Mouse (Mus musculus) forebrain, embryonic 15.5 days (tissue): ENCODE data around the gene Tnks1bp1. TPM values are rescaled to one million over a fixed set of nuclear protein-coding genes. Genes with fewer than 3 reads are reported as not detected.

ENCODE experiments used
- ATAC-seq: fragments of 200-750 bp; cut with Nextera tagmentation; replicated peaks from 2 replicates; pipeline ENCODE4 v1.8.0; 2017; ENCODE audit warnings: mild to moderate bottlenecking, moderate TSS enrichment, moderate library complexity
- H3K27ac ChIP-seq: fragments of 300-500 bp; sonication (generic); replicated peaks from 2 replicates; pipeline ENCODE4 v1.5.1; 2015; ENCODE audit warnings: mild to moderate bottlenecking, inconsistent platforms
- H3K27me3 ChIP-seq: fragments of 300-500 bp; sonication (generic); 2 replicates; pipeline ENCODE4 v1.6.1; 2015; ENCODE audit warnings: inconsistent platforms
- H3K36me3 ChIP-seq: fragments of 300-500 bp; sonication (generic); 2 replicates; pipeline ENCODE4 v1.6.1; 2015; ENCODE audit warnings: mild to moderate bottlenecking, inconsistent platforms
- H3K4me1 ChIP-seq: fragments of 300-500 bp; sonication (generic); 2 replicates; pipeline ENCODE4 v1.6.1; 2015; ENCODE audit warnings: inconsistent platforms
- H3K4me2 ChIP-seq: fragments of 300-500 bp; sonication (generic); replicated peaks from 2 replicates; pipeline ENCODE4 v1.6.1; 2015; ENCODE audit warnings: mild to moderate bottlenecking, inconsistent platforms
- H3K4me3 ChIP-seq: fragments of 300-500 bp; sonication (generic); 2 replicates; pipeline ENCODE4 v1.5.1; 2015; ENCODE audit warnings: mild to moderate bottlenecking, inconsistent platforms
- H3K9ac ChIP-seq: fragments of 300-500 bp; sonication (generic); replicated peaks from 2 replicates; pipeline ENCODE4 v1.6.1; 2015; ENCODE audit warnings: mild to moderate bottlenecking, inconsistent platforms
- H3K9me3 ChIP-seq: fragments of 300-500 bp; sonication (generic); 2 replicates; pipeline ENCODE4 v1.6.1; 2016; ENCODE audit warnings: inconsistent platforms
- WGBS: fragments of 180-500 bp; shearing (Covaris S2); methylation state at CpG from one replicate; pipeline ENCODE4 v1.1.7; 2015; ENCODE audit warnings: mixed read lengths; 5-methylcytosine and 5-hydroxymethylcytosine counted together
- polyA plus RNA-seq: library from polyadenylated mRNA; unstranded; fragments of >200 nt; fragmentation: Nextera tagmentation; extraction: Ambion mirVana; gene quantifications from 2 replicates; pipeline ENCODE4 v1.2.1, GENCODE M21; 2015

Tnks1bp1 gene
- polyA plus RNA-seq, 1 experiment from 2014 or later, result 29.2 TPM

DNA sequence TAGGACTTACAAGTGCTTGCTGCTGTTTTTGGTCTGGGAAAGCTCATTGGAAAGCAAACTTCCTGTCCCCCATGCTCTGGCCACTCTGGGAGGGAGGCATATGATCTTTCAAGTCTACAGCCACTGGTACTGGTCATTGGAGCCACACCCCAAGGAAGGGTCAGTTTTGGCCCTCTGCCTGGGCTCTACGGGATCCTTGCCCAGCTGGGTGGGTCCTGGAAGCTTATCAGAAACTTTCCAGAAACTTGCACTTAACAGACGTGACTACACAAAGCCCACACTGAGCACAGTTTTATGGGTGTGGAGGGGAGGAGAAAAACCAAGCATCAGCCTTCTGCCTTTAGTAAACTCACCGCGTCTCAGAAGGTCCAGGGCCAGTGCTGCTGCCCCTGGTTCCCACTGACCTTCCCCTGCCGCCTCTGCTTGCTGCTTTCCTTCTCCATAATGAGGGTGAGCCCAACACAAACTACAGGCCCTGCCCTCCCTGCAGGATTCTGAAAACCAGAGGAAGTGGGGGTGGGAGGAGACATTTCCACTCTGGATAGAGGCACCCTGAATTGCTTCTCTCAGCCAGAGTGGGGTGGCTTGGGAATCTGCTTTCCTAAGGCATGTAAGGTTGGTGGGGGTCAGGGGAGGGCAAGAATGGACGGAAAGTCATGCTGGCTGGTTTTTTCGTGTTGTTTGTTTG lies 51.1 kb downstream of the Tnks1bp1 start:
- ATAC-seq, result no peak
- Histone ChIP-seq H3K4me2 (no peak overlapping the region), H3K27ac (no peak overlapping the region), H3K27me3 (no peaks in the 10 kb centered on the region), H3K9ac (no peak overlapping the region), H3K9me3 (no peaks in the 10 kb centered on the region), H3K4me3 (no peak overlapping the region), H3K4me1 (no peaks in the 10 kb centered on the region), H3K36me3 (no peaks in the 10 kb centered on the region)
- 86% methylated on average over 7 of the region's 7 CpGs for WGBS

- Histone ChIP-seq H3K4me1 (no peaks in the 10 kb centered on the region), H3K4me3 (no peak overlapping the region), H3K27ac (no peak overlapping the region; the same call in 1 of the 2 replicates), H3K27me3 (no peaks in the 10 kb centered on the region), H3K36me3 (no peaks in the 10 kb centered on the region), H3K9me3 (no peaks in the 10 kb centered on the region), H3K4me2 (no peak overlapping the region), H3K9ac (no peak overlapping the region)
- 77% methylated on average over 8 of the region's 8 CpGs for WGBS
- ATAC-seq, result no peak
These were observed 55.4 kb downstream of the Tnks1bp1 start for GRCm38 (mm10) chr2:85103201-85103600.

DNA sequence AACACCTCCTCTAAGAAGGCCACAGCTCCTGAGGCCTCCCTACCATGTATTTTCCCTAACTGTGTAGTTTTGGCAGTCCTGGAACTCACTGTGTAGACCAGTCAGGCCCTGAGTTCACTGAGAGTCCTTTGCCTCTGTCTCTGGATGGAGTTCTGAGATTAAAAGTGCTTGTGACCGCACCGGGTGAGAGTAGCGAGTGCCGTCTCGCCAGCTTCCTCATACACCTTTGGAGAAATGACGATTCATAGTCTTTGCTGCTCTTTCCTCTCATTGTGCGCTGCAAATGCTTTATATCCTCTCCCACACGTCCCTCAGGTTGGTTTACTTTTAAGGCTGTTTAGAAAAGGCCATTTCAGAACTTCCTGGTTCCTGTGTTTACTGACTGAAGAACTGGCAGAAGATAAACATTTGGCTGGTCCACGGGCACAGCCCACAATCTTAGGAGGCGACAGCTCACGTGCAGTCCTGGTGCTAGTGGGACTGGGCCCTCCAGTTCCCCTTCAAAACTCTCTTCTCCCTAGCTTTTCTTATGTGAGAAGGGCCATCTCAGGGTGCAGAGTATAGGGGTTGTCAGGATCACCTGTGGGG lies 57.7 kb downstream of the Tnks1bp1 start:
- H3K36me3 ChIP-seq, result no peaks in the 10 kb centered on the region
- no peaks in the 10 kb centered on the region for H3K9me3 ChIP-seq
- no peak overlapping the region for H3K4me2 ChIP-seq
- 88% methylated on average over 11 of the region's 11 CpGs for WGBS
- no peak overlapping the region for H3K4me3 ChIP-seq
- no peaks in the 10 kb centered on the region for H3K4me1 ChIP-seq
- no peak overlapping the region for H3K27ac ChIP-seq
- H3K9ac ChIP-seq, result no peak overlapping the region
- ATAC-seq, result no peak
- H3K27me3 ChIP-seq, result no peaks in the 10 kb centered on the region

DNA sequence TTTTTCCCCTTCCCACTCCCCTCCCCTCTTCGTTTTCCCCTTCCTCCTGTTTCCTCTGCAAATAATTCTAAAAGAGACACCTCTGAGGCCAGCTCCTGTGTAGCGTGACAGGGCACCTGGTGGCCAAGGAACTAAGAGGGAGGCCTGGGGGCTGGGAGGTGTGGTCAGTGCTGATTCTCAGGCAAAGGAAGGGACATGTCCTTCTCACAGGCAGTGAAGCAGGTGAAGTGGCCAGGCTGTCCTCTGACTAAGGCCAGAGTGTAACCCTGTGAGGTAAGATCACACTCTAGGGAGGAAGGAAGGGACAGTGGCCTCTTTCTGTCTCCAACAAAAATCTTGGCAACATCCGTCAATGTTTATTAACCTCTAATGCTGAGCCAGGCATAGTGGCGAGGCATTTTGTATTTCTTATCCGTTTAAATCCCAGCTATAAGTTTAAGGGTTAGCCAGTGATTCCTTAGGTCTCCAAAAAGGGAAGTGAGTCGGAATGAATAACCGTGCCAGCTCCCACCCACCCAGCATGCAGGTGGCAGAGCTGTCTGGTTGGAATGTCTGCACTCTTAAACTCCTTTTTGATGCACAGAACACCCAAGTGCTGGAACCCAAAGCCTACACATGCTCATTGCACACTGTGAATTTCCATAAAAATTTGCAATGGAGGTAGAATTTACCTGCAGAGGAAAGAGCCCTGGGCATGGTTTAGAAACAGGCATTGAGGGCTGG lies 58.4 kb downstream of the Tnks1bp1 start:
- no peaks in the 10 kb centered on the region for H3K36me3 ChIP-seq
- no peak for ATAC-seq
- no peak overlapping the region for H3K4me2 ChIP-seq
- 71% methylated on average over 7 of the region's 7 CpGs for WGBS
- H3K9me3 ChIP-seq, result no peaks in the 10 kb centered on the region
- H3K9ac ChIP-seq, result no peak overlapping the region
- H3K27ac ChIP-seq, result no peak overlapping the region
- no peaks in the 10 kb centered on the region for H3K4me1 ChIP-seq
- no peaks in the 10 kb centered on the region for H3K27me3 ChIP-seq
- H3K4me3 ChIP-seq, result no peak overlapping the region

DNA sequence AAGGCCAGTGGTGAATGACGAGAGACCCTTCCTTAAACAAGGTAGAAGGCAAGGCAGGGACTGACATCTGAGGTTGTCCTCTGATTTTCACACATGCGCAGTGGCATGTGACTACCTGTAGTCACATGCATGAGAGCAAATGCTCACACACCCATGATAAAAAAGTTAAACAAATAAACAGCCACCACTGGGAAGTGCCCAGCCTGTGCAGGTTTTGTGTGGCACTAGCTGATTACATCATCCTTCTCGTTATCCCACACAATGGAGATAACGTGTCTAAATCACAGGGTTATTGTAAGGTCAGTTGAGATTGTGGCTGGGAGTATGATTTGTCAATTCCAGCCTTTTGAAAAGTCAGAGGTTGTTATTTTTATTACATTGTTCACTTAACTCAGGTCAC lies 59.1 kb downstream of the Tnks1bp1 start:
- no peak for ATAC-seq
- Histone ChIP-seq H3K4me2 (no peak overlapping the region), H3K4me1 (no peaks in the 10 kb centered on the region), H3K36me3 (no peaks in the 10 kb centered on the region), H3K27ac (no peak overlapping the region), H3K27me3 (no peaks in the 10 kb centered on the region), H3K9me3 (no peaks in the 10 kb centered on the region), H3K4me3 (no peak overlapping the region), H3K9ac (no peak overlapping the region)
- WGBS, result 55% methylated on average over 4 of the region's 4 CpGs

DNA sequence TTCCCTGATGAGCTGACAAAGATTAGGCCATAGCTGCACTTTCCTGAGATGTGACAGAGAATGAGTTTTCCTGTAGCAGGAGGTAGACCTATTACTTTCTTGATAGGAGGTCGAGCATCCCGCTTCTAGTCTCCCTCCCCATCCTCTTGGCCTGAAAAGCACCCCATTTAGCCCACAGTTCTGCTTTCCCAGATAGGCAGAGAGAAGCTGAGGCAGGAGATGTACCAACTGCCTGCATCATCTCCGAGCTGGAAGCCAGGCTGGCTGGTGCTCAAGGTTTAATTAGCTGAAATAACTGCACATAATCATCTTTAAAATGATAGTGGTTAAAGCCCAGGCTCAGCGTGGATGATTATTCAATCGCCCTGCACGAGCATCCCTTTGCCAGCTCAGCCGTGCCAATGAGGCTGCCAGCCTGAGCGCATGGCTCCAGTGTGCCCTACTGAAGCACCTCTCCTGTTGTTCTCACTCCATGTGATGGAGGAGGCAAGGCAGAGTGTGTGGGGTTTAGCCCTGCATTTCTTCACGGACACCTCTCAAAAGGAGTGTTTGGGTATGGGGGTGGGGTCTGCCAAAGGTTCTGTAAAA lies 62.6 kb downstream of the Tnks1bp1 start:
- WGBS, result 58% methylated on average over 9 of the region's 9 CpGs
- H3K4me3 ChIP-seq, result no peak overlapping the region
- H3K36me3 ChIP-seq, result no peaks in the 10 kb centered on the region
- no peak overlapping the region for H3K9ac ChIP-seq
- H3K4me2 ChIP-seq, result no peak overlapping the region
- H3K27ac ChIP-seq, result peak overlapping the region; percentile 62
- H3K27me3 ChIP-seq, result no peaks in the 10 kb centered on the region
- no peaks in the 10 kb centered on the region for H3K4me1 ChIP-seq
- ATAC-seq, result peak; percentile 85
- H3K9me3 ChIP-seq, result no peaks in the 10 kb centered on the region

Other genes starting within 250 kb of the Tnks1bp1 start
- 20.4 and 20.9 TPM in 2 replicates for gene Ube2l6, start 249.2 kb upstream of the Tnks1bp1 start, polyA plus RNA-seq
- 0.14 TPM in 1 of 2 replicates, not detected in the other for gene Smtnl1, start 225.4 kb upstream of the Tnks1bp1 start, polyA plus RNA-seq
- gene Timm10, start 221.0 kb upstream of the Tnks1bp1 start, polyA plus RNA-seq, result 61.4 and 66.5 TPM in 2 replicates
- 2.5 and 3.4 TPM in 2 replicates for gene Slc43a1, start 209.2 kb upstream of the Tnks1bp1 start, polyA plus RNA-seq
- 12.8 and 16.3 TPM in 2 replicates for gene Rtn4rl2, start 161.3 kb upstream of the Tnks1bp1 start, polyA plus RNA-seq
- 3.8 and 4.2 TPM in 2 replicates for gene Slc43a3, start 111.4 kb upstream of the Tnks1bp1 start, polyA plus RNA-seq
- 0.31 TPM in 1 of 2 replicates, not detected in the other for gene Prg2, start 67.6 kb upstream of the Tnks1bp1 start, polyA plus RNA-seq
- not detected in 2 replicates for gene Prg3, start 59.8 kb upstream of the Tnks1bp1 start, polyA plus RNA-seq
- 229 and 235 TPM in 2 replicates for gene Ssrp1, start 10.8 kb upstream of the Tnks1bp1 start, polyA plus RNA-seq
- 0.75 and 1.1 TPM in 2 replicates for gene P2rx3, start 10.6 kb upstream of the Tnks1bp1 start, polyA plus RNA-seq
- gene Aplnr, start 88.2 kb downstream of the Tnks1bp1 start, polyA plus RNA-seq, result 19.3 and 19.7 TPM in 2 replicates
- 10.5 and 10.9 TPM in 2 replicates for gene Lrrc55, start 149.2 kb downstream of the Tnks1bp1 start, polyA plus RNA-seq